Mouse (Mus musculus) midbrain, embryonic 14.5 days (tissue): Measurements from ENCODE around the gene Praf2. TPM values are rescaled to one million over a fixed set of nuclear protein-coding genes. Genes with fewer than 3 reads are reported as not detected.
"Not testable (repeated sequence)": the region's sequence is repeated elsewhere in the genome, so short reads cannot be mapped to it uniquely, and the experiment has no call there.

Experiments used
- ATAC-seq: fragments of 200-750 bp; cut with Nextera tagmentation; 2 replicates; pipeline ENCODE4 v1.8.0; 2017; ENCODE audit warnings: moderate number of reproducible peaks, moderate library complexity; ENCODE audit not compliant: low FRiP score, low TSS enrichment
- DNase-seq: peaks from one replicate; pipeline ENCODE4 v3.0.0-alpha.2; 2015
- H3K27ac ChIP-seq: fragments of 300-500 bp; sonication (generic); replicated peaks from 2 replicates; pipeline ENCODE4 v1.5.1; 2014; ENCODE audit warnings: mild to moderate bottlenecking, low read depth, low read length, moderate library complexity
- H3K27me3 ChIP-seq: fragments of 300-500 bp; sonication (generic); 2 replicates; pipeline ENCODE4 v1.6.1; 2014; ENCODE audit warnings: low read length, control low read depth, mixed read lengths; ENCODE audit not compliant: control insufficient read depth, insufficient read depth
- H3K36me3 ChIP-seq: fragments of 300-500 bp; sonication (generic); 2 replicates; pipeline ENCODE4 v1.6.1; 2014; ENCODE audit warnings: low read length, control low read depth; ENCODE audit not compliant: control insufficient read depth, insufficient read depth
- H3K4me1 ChIP-seq: fragments of 300-500 bp; sonication (generic); 2 replicates; pipeline ENCODE4 v1.6.1; 2014; ENCODE audit warnings: mild to moderate bottlenecking, antibody characterized with exemption, low read length, control low read depth; ENCODE audit not compliant: control insufficient read depth, insufficient read depth
- H3K4me2 ChIP-seq: fragments of 300-500 bp; sonication (generic); 2 replicates; pipeline ENCODE4 v1.6.1; 2014; ENCODE audit warnings: mild to moderate bottlenecking, low read length, moderate library complexity
- H3K4me3 ChIP-seq: fragments of 300-500 bp; sonication (generic); replicated peaks from 2 replicates; pipeline ENCODE4 v1.5.1; 2014; ENCODE audit warnings: low read depth, low read length
- H3K9ac ChIP-seq: fragments of 300-500 bp; sonication (generic); replicated peaks from 2 replicates; pipeline ENCODE4 v1.6.1; 2014; ENCODE audit warnings: mild to moderate bottlenecking, low read length, moderate library complexity
- H3K9me3 ChIP-seq: fragments of 300-500 bp; sonication (generic); 2 replicates; pipeline ENCODE4 v1.6.1; 2016; ENCODE audit warnings: low read length, control low read depth, mixed read lengths; ENCODE audit not compliant: control insufficient read depth
- WGBS: fragments of 180-500 bp; shearing (Covaris S2); extraction: QIAGEN DNeasy Blood & Tissue Kit; methylation state at CpG from one replicate; pipeline ENCODE4 v1.1.7; 2014; 5-methylcytosine and 5-hydroxymethylcytosine counted together
- polyA plus RNA-seq: library from polyadenylated mRNA; unstranded; fragments of >200 nt; fragmentation: Nextera tagmentation; extraction: Ambion mirVana; gene quantifications from 2 replicates; pipeline ENCODE4 v1.2.1, GENCODE M21; 2014

Praf2 gene
- polyA plus RNA-seq, 1 experiment from 2014 or later, result 126 TPM

GRCm38 (mm10) chrX:7744940-7745339 is 16.7 kb downstream of the Praf2 start:
- Histone ChIP-seq H3K4me3 (no peak overlapping the region), H3K4me1 (0 out of 2 replicates have a peak, but pooled peaks cover 2% of the 10 kb centered on the region), H3K36me3 (no peaks in the 10 kb centered on the region), H3K4me2 (no peak overlapping the region), H3K27ac (no peak overlapping the region), H3K9ac (no peak overlapping the region), H3K9me3 (no peaks in the 10 kb centered on the region), H3K27me3 (no peaks in the 10 kb centered on the region)
- no peak for ATAC-seq
- WGBS, result 69% methylated on average over 1 of the region's 1 CpGs
- DNase-seq, result no peak

GRCm38 (mm10) chrX:7745429-7745828 is 17.2 kb downstream of the Praf2 start:
- WGBS, result 94% methylated on average over 8 of the region's 8 CpGs

GRCm38 (mm10) chrX:7750432-7751116 is 22.3 kb downstream of the Praf2 start, which contains the start of gene Ccdc120:
TSS of gene Ccdc120 (minus strand) at chrX:7750905.
- Histone ChIP-seq H3K4me3 (peak within 1 kb of the TSS; percentile 57), H3K9ac (peak within 1 kb of the TSS; percentile 60), H3K36me3 (no peaks in the 10 kb centered on the region), H3K4me1 (0 out of 2 replicates have a peak, but pooled peaks cover 2% of the 10 kb centered on the region), H3K27ac (peak within 1 kb of the TSS; percentile 55; the same call in 1 of the 2 replicates), H3K4me2 (peak within 1 kb of the TSS; percentile 55), H3K27me3 (no peaks in the 10 kb centered on the region), H3K9me3 (no peaks in the 10 kb centered on the region)
- DNase-seq (peak; percentile 94), ATAC-seq (peak; percentile 83)
- WGBS, result 16% methylated on average over 54 of the region's 56 CpGs

More at GRCm38 (mm10) chrX:7745429-7745828, 17.2 kb downstream of the Praf2 start:
- no peaks in the 10 kb centered on the region for H3K36me3 ChIP-seq
- H3K27ac ChIP-seq, result no peak overlapping the region
- ATAC-seq (no peak), DNase-seq (no peak)
- H3K4me2 ChIP-seq, result no peak overlapping the region
- no peak overlapping the region for H3K4me3 ChIP-seq
- H3K27me3 ChIP-seq, result no peaks in the 10 kb centered on the region
- no peaks in the 10 kb centered on the region for H3K9me3 ChIP-seq
- no peak overlapping the region for H3K9ac ChIP-seq
- 0 out of 2 replicates have a peak, but pooled peaks cover 2% of the 10 kb centered on the region for H3K4me1 ChIP-seq

- not testable (repeated sequence) for H3K27me3 ChIP-seq, ATAC-seq, DNase-seq, H3K9ac ChIP-seq, H3K4me2 ChIP-seq, H3K4me1 ChIP-seq, H3K9me3 ChIP-seq, H3K4me3 ChIP-seq, H3K27ac ChIP-seq, H3K36me3 ChIP-seq
- whole genome bisulfite sequencing, result 13% methylated on average over 3 of the region's 3 CpGs
Measured at GRCm38 (mm10) chrX:7753627-7754026, 25.4 kb downstream of the Praf2 start.

GRCm38 (mm10) chrX:7762137-7762920 is 34.1 kb downstream of the Praf2 start, which contains the start of gene Tfe3:
TSS of gene Tfe3 (plus strand) at chrX:7762560.
- 0 out of 2 replicates have a peak within 1 kb of the TSS, but pooled peaks have one; percentile 37 for H3K27ac ChIP-seq
- WGBS, result 24% methylated on average over 34 of the region's 38 CpGs
- H3K4me1 ChIP-seq, result 0 out of 2 replicates have a peak, but pooled peaks cover 6% of the 10 kb centered on the region
- peak within 1 kb of the TSS; percentile 55 for H3K4me3 ChIP-seq
- H3K4me2 ChIP-seq, result peak within 1 kb of the TSS; percentile 63
- no peaks in the 10 kb centered on the region for H3K9me3 ChIP-seq
- peak within 1 kb of the TSS; percentile 58 for H3K9ac ChIP-seq
- H3K27me3 ChIP-seq, result no peaks in the 10 kb centered on the region
- 0 out of 2 replicates have a peak, but pooled peaks cover 1% of the 10 kb centered on the region for H3K36me3 ChIP-seq
- ATAC-seq (peak; percentile 94), DNase-seq (peak; percentile 94)

GRCm38 (mm10) chrX:7762921-7763197 is 34.6 kb downstream of the Praf2 start:
- Histone ChIP-seq H3K27me3 (no peaks in the 10 kb centered on the region), H3K36me3 (peaks cover 5% of the 10 kb centered on the region; the same call in 1 of the 2 replicates), H3K9ac (peak overlapping the region; percentile 58), H3K4me3 (peak overlapping the region; percentile 55), H3K27ac (0 out of 2 replicates have a peak overlapping the region, but pooled peaks have one; percentile 37), H3K4me1 (0 out of 2 replicates have a peak, but pooled peaks cover 6% of the 10 kb centered on the region), H3K4me2 (peak overlapping the region; percentile 63), H3K9me3 (no peaks in the 10 kb centered on the region)
- 19% methylated on average over 21 of the region's 21 CpGs for WGBS
- DNase-seq (no peak), ATAC-seq (peak; percentile 41)

GRCm38 (mm10) chrX:7763631-7764393 is 35.6 kb downstream of the Praf2 start:
- H3K9me3 ChIP-seq, result no peaks in the 10 kb centered on the region
- H3K27ac ChIP-seq, result no peak overlapping the region
- H3K4me3 ChIP-seq, result peak overlapping the region; percentile 55
- peaks cover 14% of the 10 kb centered on the region; the same call in 1 of the 2 replicates for H3K36me3 ChIP-seq
- H3K9ac ChIP-seq, result peak overlapping the region; percentile 58; the same call in 1 of the 2 replicates
- DNase-seq (peak; percentile 31), ATAC-seq (no peak)
- 0 out of 2 replicates have a peak, but pooled peaks cover 6% of the 10 kb centered on the region for H3K4me1 ChIP-seq
- H3K4me2 ChIP-seq, result peak overlapping the region; percentile 63
- H3K27me3 ChIP-seq, result no peaks in the 10 kb centered on the region
- WGBS, result 17% methylated on average over 21 of the region's 22 CpGs

GRCm38 (mm10) chrX:7764657-7765280 is 36.5 kb downstream of the Praf2 start:
- H3K27ac ChIP-seq, result no peak overlapping the region
- peak overlapping the region; percentile 63 for H3K4me2 ChIP-seq
- no peaks in the 10 kb centered on the region for H3K27me3 ChIP-seq
- H3K9ac ChIP-seq, result no peak overlapping the region
- peaks cover 16% of the 10 kb centered on the region; the same call in 1 of the 2 replicates for H3K36me3 ChIP-seq
- 18% methylated on average over 9 of the region's 9 CpGs for WGBS
- no peaks in the 10 kb centered on the region for H3K9me3 ChIP-seq
- H3K4me3 ChIP-seq, result peak overlapping the region; percentile 55
- ATAC-seq, result no peak
- 0 out of 2 replicates have a peak, but pooled peaks cover 6% of the 10 kb centered on the region for H3K4me1 ChIP-seq
- no peak for DNase-seq
